Mouse (Mus musculus): Measurements from ENCODE around the gene Plekhg5. TPM values are rescaled to one million over a fixed set of nuclear protein-coding genes. Genes with fewer than 3 reads are reported as not detected.

The Plekhg5 gene
- polyA plus RNA-seq, 1 experiment from 2014 or later, result 13.1 TPM

GRCm38 (mm10) chr4:152141521-152142135, 69.3 kb downstream of the Plekhg5 start:
- 61% methylated on average over 8 of the region's 8 CpGs for WGBS

DNA sequence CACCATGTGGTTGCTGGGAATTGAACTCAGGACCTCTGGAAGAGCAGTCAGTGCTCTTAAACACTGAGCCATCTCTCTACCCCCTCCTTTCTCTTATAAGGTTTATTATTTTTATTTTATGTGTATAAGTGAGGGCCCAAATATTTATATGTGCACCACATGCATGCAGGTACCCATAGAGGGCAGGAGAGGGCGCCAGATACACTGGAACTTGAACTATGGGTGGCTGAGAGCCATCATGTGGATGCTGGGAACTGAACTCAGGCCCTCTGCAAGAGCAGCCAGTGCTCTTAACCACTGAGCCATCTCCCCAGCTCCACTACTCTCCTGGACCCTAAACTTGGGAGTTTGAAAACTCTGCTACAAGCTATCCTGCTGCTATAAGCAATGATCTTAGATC, 71.3 kb downstream of the Plekhg5 start:
- ATAC-seq, result no peak
- 35% methylated on average over 1 of the region's 1 CpGs for WGBS
- Histone ChIP-seq H3K27me3 (ENCODE audit: control insufficient read depth, insufficient read depth, low read depth, low read length) (peaks cover 10% of the 10 kb centered on the region), H3K4me1 (ENCODE audit: control insufficient read depth, insufficient read depth, low read length) (peaks cover 3% of the 10 kb centered on the region; the same call in 1 of the 2 replicates), H3K9ac (ENCODE audit: low read depth, low read length) (no peak overlapping the region), H3K4me3 (ENCODE audit: low read depth, low read length) (no peak overlapping the region), H3K27ac (ENCODE audit: low read length) (no peak overlapping the region), H3K4me2 (ENCODE audit: low read length) (no peak overlapping the region), H3K36me3 (ENCODE audit: control insufficient read depth, insufficient read depth, low read length) (no peaks in the 10 kb centered on the region), H3K9me3 (replicated peaks; ENCODE audit: control insufficient read depth, low read length, poor library complexity, severe bottlenecking) (no peaks in the 10 kb centered on the region)

More at GRCm38 (mm10) chr4:152141521-152142135, 69.3 kb downstream of the Plekhg5 start:
- H3K4me2 ChIP-seq (ENCODE audit: low read length), result no peak overlapping the region
- no peak overlapping the region for H3K27ac ChIP-seq (ENCODE audit: low read length)
- H3K36me3 ChIP-seq (ENCODE audit: control insufficient read depth, insufficient read depth, low read length), result no peaks in the 10 kb centered on the region
- peaks cover 11% of the 10 kb centered on the region for H3K27me3 ChIP-seq (ENCODE audit: control insufficient read depth, insufficient read depth, low read depth, low read length)
- no peak for ATAC-seq
- H3K4me3 ChIP-seq (ENCODE audit: low read depth, low read length), result no peak overlapping the region
- no peaks in the 10 kb centered on the region for H3K9me3 ChIP-seq (replicated peaks; ENCODE audit: control insufficient read depth, low read length, poor library complexity, severe bottlenecking)
- peaks cover 7% of the 10 kb centered on the region; the same call in 1 of the 2 replicates for H3K4me1 ChIP-seq (ENCODE audit: control insufficient read depth, insufficient read depth, low read length)
- H3K9ac ChIP-seq (ENCODE audit: low read depth, low read length), result no peak overlapping the region

DNA sequence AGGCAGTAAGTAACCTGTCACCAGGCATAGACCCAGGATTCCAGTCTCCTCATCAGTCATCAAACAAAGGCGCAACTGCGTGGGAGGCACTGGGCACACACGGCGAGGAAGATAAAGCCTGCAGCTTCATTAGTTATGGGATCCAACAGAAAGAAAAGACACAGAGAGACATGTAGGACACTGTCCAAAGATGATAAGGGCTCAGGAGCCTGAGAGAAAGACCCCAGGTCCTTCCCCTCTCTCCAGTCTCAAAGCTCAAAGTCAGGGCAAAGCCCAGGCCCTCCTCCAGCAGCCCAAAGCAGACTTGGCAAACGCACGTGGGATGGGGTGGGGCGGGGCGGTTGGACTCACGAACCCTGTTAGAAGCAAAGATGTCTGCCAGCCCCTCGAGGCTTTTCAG, 73.2 kb downstream of the Plekhg5 start:
- no peak overlapping the region for H3K27ac ChIP-seq (ENCODE audit: low read length)
- H3K9me3 ChIP-seq (replicated peaks; ENCODE audit: control insufficient read depth, low read length, poor library complexity, severe bottlenecking), result no peaks in the 10 kb centered on the region
- H3K36me3 ChIP-seq (ENCODE audit: control insufficient read depth, insufficient read depth, low read length), result no peaks in the 10 kb centered on the region
- H3K4me1 ChIP-seq (ENCODE audit: control insufficient read depth, insufficient read depth, low read length), result no peaks in the 10 kb centered on the region
- no peak overlapping the region for H3K4me3 ChIP-seq (ENCODE audit: low read depth, low read length)
- H3K4me2 ChIP-seq (ENCODE audit: low read length), result no peak overlapping the region
- WGBS, result 73% methylated on average over 10 of the region's 10 CpGs
- peaks cover 7% of the 10 kb centered on the region for H3K27me3 ChIP-seq (ENCODE audit: control insufficient read depth, insufficient read depth, low read depth, low read length)
- no peak overlapping the region for H3K9ac ChIP-seq (ENCODE audit: low read depth, low read length)
- ATAC-seq, result no peak

DNA sequence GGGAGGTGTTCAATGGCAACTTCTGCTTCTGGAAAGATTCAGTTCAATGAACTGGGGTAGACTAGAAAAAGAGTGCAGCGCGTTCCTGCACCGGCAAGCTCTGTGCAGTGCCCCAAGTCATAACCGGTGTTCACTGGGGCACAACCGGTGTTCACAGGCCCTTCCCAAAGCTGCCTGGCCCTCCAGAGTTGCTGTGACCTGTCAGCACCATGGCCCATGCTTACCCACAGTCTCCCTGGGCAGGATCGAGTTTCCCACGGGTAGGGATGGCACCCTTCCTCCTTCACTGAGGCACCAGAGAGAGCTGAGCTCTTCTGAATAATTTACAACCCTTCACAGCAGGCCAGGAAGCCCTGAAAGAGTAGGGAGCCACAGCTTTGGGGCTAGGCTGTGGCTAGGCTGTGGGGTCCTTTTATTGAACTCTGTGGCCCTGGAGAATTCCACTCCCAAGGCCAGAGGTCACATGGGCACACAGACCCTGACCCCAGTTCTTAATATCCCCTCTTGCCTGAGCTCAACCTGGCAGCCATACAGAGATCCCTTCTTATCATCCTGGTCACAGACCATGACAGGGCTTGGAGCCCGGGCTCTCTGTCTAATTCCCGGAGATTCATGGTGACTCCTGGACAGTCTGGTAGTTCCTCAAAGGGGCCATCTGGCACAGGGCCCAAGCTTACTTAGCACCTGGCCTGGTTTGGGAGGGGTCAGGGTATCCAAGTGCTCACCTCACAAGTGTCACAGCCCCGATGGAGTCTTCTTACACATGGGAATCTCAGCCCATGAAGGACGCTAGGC, 73.9 kb downstream of the Plekhg5 start:
- Histone ChIP-seq H3K4me1 (ENCODE audit: control insufficient read depth, insufficient read depth, low read length) (no peaks in the 10 kb centered on the region), H3K9me3 (replicated peaks; ENCODE audit: control insufficient read depth, low read length, poor library complexity, severe bottlenecking) (no peaks in the 10 kb centered on the region), H3K36me3 (ENCODE audit: control insufficient read depth, insufficient read depth, low read length) (no peaks in the 10 kb centered on the region), H3K27me3 (ENCODE audit: control insufficient read depth, insufficient read depth, low read depth, low read length) (peaks cover 12% of the 10 kb centered on the region), H3K9ac (ENCODE audit: low read depth, low read length) (no peak overlapping the region), H3K27ac (ENCODE audit: low read length) (no peak overlapping the region), H3K4me2 (ENCODE audit: low read length) (no peak overlapping the region), H3K4me3 (ENCODE audit: low read depth, low read length) (no peak overlapping the region)
- no peak for ATAC-seq
- 63% methylated on average over 11 of the region's 11 CpGs for WGBS

DNA sequence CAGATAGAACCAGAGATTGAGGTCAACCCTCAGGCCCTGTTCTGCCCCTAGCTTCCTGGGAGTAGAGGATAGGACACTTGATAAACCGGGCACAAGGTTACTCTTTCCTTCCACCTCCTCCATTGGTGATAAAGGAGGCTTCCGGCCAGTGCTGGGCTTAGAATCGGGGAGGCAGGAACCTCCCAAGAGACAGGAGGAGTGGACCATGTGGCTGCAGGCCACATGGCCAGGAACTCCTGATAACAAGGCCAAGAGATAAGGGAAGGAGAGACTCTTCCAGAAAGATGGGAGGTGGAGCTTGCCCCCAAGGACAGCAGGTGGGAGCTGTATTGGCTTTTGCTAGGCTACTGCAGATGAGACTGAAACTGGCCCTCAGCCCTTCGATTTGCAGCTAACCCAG, 78.2 kb downstream of the Plekhg5 start:
- Histone ChIP-seq H3K4me3 (ENCODE audit: low read depth, low read length) (no peak overlapping the region), H3K4me2 (ENCODE audit: low read length) (no peak overlapping the region), H3K27ac (ENCODE audit: low read length) (no peak overlapping the region), H3K9me3 (replicated peaks; ENCODE audit: control insufficient read depth, low read length, poor library complexity, severe bottlenecking) (no peaks in the 10 kb centered on the region), H3K4me1 (ENCODE audit: control insufficient read depth, insufficient read depth, low read length) (peaks cover 7% of the 10 kb centered on the region; the same call in 1 of the 2 replicates), H3K27me3 (ENCODE audit: control insufficient read depth, insufficient read depth, low read depth, low read length) (peaks cover 40% of the 10 kb centered on the region), H3K9ac (ENCODE audit: low read depth, low read length) (no peak overlapping the region), H3K36me3 (ENCODE audit: control insufficient read depth, insufficient read depth, low read length) (no peaks in the 10 kb centered on the region)
- 79% methylated on average over 4 of the region's 4 CpGs for WGBS
- no peak for ATAC-seq

DNA sequence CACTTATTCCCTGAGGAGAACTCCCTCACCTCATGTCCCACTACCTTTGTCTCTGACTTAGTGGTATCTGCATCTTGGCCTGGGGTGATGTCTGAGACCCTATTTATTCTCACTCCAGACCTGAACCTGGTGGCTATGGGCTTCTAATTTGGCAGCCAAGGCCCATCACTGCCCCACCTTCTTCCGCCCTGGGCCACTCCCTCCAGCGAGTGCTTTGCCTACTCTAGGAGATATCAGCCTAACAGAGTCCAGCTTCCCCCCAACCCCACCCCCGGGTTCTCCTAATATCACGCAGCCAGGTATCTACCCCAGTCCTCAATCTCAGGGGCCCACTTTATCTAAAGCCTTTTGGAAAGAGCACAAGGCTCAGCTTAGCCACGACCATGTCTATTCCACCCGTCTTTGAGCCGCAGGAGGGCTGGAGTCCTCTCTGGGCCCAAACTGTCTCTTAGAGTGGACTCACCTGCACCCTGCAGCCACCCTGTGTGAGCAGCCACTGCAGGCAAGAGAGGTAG, 79.2 kb downstream of the Plekhg5 start:
- peaks cover 7% of the 10 kb centered on the region; the same call in 1 of the 2 replicates for H3K4me1 ChIP-seq (ENCODE audit: control insufficient read depth, insufficient read depth, low read length)
- peaks cover 40% of the 10 kb centered on the region for H3K27me3 ChIP-seq (ENCODE audit: control insufficient read depth, insufficient read depth, low read depth, low read length)
- no peak overlapping the region for H3K27ac ChIP-seq (ENCODE audit: low read length)
- no peaks in the 10 kb centered on the region for H3K9me3 ChIP-seq (replicated peaks; ENCODE audit: control insufficient read depth, low read length, poor library complexity, severe bottlenecking)
- no peak overlapping the region for H3K9ac ChIP-seq (ENCODE audit: low read depth, low read length)
- H3K4me3 ChIP-seq (ENCODE audit: low read depth, low read length), result peak overlapping the region; percentile 14; the same call in 1 of the 2 replicates
- H3K4me2 ChIP-seq (ENCODE audit: low read length), result peak overlapping the region; percentile 33
- ATAC-seq, result peak; percentile 39; the same call in 1 of the 2 replicates
- WGBS, result 18% methylated on average over 7 of the region's 7 CpGs
- H3K36me3 ChIP-seq (ENCODE audit: control insufficient read depth, insufficient read depth, low read length), result no peaks in the 10 kb centered on the region

DNA sequence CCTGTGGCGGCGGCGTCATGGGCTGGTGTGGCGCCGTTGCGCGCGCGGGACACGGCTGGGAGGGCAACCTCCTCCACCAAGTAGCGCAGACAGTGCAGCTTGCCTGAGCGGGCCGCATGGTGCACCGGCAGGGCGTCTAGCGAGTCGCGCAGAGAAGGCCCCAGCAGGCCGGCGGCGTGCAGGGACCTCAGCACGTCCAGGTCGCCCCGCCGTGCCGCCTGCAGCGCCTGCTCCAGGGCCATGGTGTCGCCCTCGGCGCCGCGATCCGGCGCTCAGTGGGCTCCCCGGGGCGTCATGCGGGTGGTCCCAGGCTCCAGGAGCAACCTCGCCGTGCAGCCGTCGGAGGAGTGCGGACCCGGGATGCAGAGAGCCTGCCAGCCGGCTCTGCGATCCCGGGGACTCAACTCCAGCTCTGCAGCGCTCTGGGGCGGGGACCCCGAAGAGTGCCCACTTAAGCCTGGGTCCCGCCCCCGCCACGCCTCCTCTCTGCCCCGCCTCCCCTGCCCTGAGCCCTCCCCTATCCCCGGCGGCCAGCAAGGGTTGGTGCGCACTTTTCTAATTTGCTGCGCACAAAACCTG, 79.8 kb downstream of the Plekhg5 start, which contains the start of gene Espn:
TSS of gene Espn (minus strand) at position 406 of the 579 bp plus-strand sequence.
- under 1% methylated on average over 56 of the region's 57 CpGs for WGBS
- no peaks in the 10 kb centered on the region for H3K9me3 ChIP-seq (replicated peaks; ENCODE audit: control insufficient read depth, low read length, poor library complexity, severe bottlenecking)
- H3K27ac ChIP-seq (ENCODE audit: low read length), result no peak within 1 kb of the TSS
- ATAC-seq, result peak; percentile 39; the same call in 1 of the 2 replicates
- H3K4me2 ChIP-seq (ENCODE audit: low read length), result peak within 1 kb of the TSS; percentile 33
- no peaks in the 10 kb centered on the region for H3K36me3 ChIP-seq (ENCODE audit: control insufficient read depth, insufficient read depth, low read length)
- peak within 1 kb of the TSS; percentile 14 for H3K4me3 ChIP-seq (ENCODE audit: low read depth, low read length)
- peaks cover 7% of the 10 kb centered on the region; the same call in 1 of the 2 replicates for H3K4me1 ChIP-seq (ENCODE audit: control insufficient read depth, insufficient read depth, low read length)
- peaks cover 40% of the 10 kb centered on the region for H3K27me3 ChIP-seq (ENCODE audit: control insufficient read depth, insufficient read depth, low read depth, low read length)
- no peak within 1 kb of the TSS for H3K9ac ChIP-seq (ENCODE audit: low read depth, low read length)

GRCm38 (mm10) chr4:152153771-152154177, 81.5 kb downstream of the Plekhg5 start:
- peak overlapping the region; percentile 10; the same call in 1 of the 2 replicates for H3K9ac ChIP-seq (ENCODE audit: low read depth, low read length)
- no peak for ATAC-seq
- no peaks in the 10 kb centered on the region for H3K9me3 ChIP-seq (replicated peaks; ENCODE audit: control insufficient read depth, low read length, poor library complexity, severe bottlenecking)
- no peaks in the 10 kb centered on the region for H3K36me3 ChIP-seq (ENCODE audit: control insufficient read depth, insufficient read depth, low read length)
- peak overlapping the region; percentile 41 for H3K4me2 ChIP-seq (ENCODE audit: low read length)
- H3K4me3 ChIP-seq (ENCODE audit: low read depth, low read length), result peak overlapping the region; percentile 18; the same call in 1 of the 2 replicates
- no peak overlapping the region for H3K27ac ChIP-seq (ENCODE audit: low read length)
- H3K27me3 ChIP-seq (ENCODE audit: control insufficient read depth, insufficient read depth, low read depth, low read length), result peaks cover 57% of the 10 kb centered on the region
- peaks cover 12% of the 10 kb centered on the region; the same call in 1 of the 2 replicates for H3K4me1 ChIP-seq (ENCODE audit: control insufficient read depth, insufficient read depth, low read length)
- 1% methylated on average over 23 of the region's 23 CpGs for WGBS

All from midbrain, embryonic 16.5 days (tissue).